Mouse (Mus musculus) T-helper 2 cell (primary cell): ENCODE results near the gene Use1.

Experiments used
- in situ Hi-C: fragments of 300-600 bp; cut with MboI, MseI; formaldehyde crosslinking; loops from one replicate; pipeline ENCODE4 v1.15.1; 2025; ENCODE audit warnings: high pct_unique_total_duplicates

The Use1 gene

DNA sequence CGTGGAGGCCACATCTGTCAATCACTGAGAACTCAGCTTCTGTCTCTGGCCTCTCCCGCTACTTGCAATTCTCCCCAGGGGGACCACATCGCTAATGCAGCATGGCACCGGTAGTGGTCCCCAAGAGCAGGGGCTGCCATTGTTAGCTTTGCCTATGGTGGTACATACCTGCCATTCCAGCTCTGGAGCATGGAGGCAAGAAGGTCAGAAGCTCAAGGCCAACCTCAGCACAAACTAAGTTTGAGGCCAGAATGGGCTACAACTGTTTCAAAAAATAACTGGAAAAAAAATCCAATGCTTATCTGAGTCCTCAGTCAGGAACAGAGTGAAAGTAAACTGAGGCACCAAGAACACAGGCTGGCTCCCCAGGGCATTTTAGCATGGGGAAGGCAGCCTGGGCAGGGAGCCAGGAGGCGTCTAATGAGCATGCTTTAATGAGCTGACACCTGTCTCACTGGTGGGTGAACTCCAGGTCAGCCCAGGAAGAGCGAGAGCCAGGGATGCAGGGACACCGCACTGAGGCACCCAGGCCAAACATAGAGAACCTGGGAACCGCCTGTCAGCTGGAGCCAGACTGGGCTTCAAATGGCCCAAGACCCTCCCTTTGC, 9.9 kb downstream of the Use1 start:
- in situ Hi-C loops: no loop called here

DNA sequence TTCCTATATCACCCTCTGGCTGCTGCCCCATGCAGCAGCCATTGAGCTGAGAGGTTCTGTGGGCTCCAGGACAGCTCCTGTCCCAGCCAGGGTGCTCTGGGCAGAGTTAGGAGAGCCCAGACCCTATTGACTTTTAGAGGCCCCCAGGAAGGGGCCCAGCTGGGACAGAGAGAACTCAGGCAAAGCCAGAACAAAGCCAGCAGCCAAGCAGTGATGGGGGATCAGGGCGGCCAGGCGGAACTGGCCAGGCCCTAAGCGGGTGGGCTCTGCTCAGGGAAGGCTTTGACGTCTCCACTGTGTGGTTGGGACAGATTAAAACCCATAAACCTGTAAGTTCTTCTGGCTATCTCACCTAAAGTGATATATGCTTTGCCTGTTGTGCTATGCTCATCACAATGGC, 12.4 kb downstream of the Use1 start:
- in situ Hi-C loops: no loop called here

GRCm38 (mm10) chr8:71379512-71380075, 12.9 kb downstream of the Use1 start:
- in situ Hi-C loops: no loop called here

DNA sequence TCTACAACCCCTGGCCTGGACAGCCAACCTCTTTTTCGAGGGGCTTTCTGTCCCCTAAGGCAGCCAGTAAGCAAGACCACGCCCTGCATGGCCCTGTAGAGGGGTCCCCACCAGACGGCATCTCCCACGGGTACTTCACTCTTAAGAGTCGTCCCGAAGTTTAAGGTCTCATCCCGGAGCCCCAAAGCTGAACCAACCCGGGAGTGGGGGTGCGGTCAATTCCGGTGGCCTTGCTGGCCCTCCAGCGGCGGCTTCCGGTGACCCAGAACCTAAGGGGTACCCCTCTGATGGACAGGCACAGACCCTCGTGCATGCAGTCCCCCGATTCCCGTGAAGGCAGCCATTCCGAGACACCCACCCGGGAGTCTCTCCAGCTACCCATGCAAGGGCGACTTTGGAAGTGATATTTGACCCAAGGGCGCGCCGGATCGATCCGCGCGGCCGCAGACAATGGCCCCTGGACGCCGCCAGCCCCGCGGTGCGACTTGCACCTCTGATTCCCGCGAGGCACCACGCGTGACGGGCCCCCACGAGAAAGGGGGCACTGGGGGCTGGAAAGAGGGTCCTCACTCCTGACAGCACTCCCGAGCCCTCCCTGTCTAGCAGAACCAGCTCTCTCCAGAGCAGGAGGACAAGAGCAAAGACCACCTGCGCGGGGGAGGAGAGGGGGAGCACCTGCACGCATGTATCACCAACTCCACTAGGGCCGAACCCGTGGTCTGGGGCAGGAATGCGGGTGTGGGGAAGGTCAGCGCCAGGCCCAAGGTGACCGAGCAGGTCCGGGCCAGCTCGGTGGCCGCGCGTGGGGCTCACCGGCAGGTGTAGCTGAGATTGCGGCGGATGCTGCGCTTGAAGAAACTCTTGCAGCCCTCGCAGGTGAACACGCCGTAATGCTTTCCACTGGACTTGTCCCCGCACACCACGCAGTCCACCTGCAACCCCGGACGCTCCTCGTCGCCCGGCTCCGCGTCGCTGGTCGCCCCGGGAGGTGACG, 13.8 kb downstream of the Use1 start:
- in situ Hi-C loops: no loop called here

DNA sequence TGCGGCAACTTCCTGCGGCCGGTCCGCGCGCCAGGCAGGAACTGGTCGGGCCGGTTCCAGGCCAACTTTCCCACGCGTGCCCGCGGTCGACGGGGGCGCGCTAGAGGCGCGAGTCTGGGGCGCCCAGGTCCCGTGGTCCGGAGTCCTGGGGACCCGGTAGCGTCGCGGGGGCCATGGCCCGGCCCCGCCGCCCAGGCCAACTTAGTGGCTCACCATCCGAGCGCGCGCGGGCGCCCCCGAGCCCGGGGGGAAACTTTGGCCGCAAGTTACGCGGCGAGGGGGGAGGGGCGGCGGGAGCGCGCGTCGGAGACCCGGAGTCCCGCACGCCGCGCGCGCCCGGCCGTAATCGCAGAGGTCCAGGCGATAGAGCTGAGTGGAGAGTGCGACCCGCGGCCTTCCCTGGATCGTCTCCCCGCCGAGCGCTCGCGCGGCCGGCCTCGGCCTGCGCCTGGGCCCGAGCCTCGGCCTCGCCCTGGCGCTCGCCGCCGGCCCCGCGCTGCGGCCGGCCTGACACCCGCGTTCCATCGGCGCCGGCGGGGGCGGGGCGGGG, 14.8 kb downstream of the Use1 start, which contains the start of gene Nr2f6:
Nr2f6 (minus strand) TSS at position 540 of the 550 bp plus-strand sequence.
- in situ Hi-C loops: no loop called here

DNA sequence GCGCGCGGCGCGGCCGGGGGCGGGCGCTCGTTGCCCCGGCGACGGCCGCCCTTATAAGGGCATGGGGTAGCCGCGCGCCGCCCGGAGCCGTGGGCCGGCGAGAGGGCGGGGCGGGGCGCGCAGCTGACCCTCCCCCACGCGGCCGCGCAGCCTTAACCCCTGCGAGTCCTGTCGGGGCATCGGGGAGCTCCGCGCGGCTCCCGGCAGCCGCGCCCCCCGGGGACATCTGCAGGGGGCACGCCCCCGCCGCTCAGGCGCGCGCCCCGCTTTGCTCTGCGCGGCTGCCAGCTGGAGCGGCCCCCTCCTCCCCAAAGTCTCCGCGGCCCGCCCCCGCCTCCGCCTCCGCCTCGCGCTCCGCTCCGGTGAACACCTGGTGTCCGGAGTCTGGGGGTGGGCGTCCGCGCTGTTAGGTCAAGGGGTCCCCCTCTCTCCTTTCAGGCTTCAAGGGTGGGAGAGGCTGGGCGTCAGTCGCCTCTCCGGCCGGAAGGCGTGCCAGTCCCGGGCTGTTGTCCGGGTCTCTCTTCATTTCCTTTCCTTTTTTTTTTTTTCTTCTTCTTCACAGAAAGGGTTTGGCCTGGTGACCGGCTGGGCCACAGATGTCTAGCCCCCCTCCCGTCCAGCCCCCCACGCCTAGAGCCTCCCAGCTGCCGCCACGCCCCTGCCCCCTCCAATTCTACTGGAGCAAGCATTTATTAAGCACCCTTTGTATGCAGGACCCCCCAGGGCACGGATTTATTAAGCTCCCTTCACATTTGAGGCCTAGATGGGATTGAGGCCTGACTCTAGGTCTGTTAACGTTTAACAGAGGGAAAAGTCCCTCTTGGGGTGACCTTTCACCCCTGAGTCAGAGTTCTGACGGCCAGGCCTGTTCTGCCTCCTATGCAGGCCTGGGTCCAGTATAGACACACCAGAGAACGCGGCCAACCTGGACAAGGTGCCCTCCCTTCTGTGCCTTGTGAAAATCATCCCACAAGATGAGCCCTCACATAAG, 15.6 kb downstream of the Use1 start:
- in situ Hi-C loops: no loop called here

DNA sequence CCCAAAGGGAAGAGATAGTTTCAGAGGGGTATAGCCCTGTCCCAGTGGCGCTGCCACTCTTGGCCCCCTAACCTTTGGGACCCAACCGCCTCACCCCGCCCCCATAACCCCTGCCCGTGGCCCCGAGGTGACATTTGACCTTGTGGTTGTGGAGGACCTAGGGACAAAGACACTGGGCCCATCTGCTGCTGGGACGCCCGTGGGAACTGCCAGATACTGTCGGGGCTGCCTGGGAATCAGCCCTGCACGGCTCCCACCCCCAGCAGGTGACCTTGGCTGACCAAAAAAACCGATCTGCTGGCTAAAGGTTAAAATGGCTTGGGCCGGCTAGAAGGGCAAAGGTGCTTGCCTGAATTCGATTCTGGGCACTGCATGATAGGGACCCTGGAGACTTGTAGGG, 16.7 kb downstream of the Use1 start:
- in situ Hi-C loops: no loop called here

DNA sequence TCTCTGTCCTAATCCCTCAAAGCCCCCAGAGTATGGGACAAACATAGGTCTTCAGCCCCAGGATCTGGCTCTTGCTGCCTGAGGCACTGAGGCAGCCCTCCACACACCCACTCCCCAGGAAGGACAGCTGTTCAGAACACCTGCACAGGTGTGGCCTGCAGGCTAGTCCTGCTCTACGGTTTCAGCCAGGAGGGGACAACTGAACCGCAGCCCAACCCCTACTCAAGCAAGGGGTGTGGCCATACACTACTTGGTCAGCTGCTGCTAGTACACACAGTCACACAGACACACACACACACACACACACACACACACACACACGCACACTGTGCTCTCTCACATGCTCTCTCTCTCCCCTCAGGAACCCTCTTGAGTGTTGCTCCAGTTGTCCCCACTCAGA, 17.2 kb downstream of the Use1 start:
- in situ Hi-C loops: no loop called here

DNA sequence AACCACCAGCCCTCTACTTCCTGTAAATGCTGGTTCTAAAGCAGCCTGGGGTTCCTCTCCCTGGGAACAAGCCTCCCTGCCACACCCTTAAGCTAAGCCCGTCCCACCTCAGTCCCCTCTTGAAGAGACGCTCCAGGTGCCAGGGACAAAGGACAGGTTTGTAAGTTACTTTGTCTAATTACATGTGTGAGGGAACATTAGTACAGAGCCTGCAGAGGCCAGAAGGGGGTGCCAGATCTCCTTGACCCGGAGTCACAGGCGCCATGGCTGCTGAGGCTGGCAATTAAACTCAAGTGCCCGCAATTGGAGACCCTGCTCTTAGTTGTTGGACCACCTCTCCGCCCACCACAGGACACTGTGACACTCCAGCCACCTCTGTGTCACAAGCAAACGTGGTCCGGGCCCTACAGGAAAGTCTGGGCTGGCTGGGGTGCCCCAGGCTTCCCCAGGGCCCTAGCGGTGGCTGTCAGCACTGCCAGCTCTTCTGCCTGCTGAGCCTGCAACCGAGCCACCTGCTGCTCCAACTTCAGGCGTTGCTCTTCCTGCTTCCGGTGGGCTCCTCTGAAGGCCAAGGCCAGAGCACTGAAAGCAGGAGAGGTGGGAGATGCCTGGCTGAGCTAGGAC, 18.7 kb downstream of the Use1 start:
- in situ Hi-C loops: no loop called here

- in situ Hi-C loops: no loop called here
Measured at GRCm38 (mm10) chr8:71388267-71388666, 21.6 kb downstream of the Use1 start.

DNA sequence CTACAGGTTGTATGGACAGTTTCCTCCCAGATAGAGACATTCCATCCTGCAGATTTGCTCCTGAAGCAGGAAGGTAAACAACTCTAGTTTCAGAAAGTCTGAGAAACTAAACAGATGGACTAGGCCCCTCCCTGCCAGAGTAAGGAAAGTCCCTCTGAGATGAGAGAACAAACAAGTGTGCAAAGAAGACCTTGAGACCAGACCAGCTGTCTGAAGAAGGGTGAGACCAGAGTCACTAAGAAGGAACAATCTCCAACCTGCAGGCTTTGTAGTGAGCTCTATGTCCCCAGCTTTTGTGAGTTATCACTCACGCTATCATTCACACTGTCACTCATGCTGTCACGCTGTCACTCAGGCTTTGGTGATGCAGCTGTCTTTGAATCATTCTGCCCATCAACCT, 25.0 kb downstream of the Use1 start:
- in situ Hi-C loops: no loop called here

- in situ Hi-C loops: no loop called here
Measured at GRCm38 (mm10) chr8:71392391-71392790, 25.7 kb downstream of the Use1 start.

DNA sequence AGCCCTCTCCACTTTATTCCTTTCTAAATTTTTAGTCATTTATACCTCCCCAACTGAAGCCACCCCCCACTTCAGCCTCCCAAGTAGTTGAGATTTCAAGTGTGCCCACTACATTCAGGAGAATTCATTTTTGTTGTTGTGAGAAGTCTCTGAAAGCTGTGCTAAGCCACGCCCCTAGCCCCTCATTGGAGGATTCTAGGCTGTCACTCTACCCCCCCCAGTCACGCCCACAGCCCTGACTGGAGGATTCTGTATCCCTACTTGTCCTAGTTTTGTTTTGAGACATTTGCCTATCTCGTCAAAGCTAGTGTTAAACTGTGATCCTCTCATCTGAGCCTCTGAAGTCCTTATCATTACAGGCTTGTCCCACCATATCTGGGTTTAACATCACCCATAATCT, 26.2 kb downstream of the Use1 start:
- in situ Hi-C loops: no loop called here

DNA sequence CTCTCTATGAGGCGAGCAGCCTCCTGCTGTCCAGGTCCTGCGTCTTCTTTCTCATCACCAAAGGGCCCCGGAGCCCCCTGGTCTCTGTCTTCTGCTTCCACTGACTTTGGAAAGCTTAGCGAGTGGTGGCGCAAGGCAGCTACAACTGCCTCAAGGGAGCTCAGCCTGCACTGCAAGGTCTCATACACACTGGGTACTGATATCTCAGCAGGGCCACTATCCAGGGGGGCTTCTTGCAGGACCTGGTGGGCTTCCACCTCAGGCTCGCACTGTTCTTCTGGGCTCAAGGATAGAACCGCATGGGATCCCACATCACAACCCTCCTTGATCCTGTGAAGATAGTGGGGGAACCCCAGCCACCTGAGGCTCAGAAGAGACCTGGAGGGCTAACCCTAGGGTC, 27.8 kb downstream of the Use1 start:
- in situ Hi-C loops: no loop called here

DNA sequence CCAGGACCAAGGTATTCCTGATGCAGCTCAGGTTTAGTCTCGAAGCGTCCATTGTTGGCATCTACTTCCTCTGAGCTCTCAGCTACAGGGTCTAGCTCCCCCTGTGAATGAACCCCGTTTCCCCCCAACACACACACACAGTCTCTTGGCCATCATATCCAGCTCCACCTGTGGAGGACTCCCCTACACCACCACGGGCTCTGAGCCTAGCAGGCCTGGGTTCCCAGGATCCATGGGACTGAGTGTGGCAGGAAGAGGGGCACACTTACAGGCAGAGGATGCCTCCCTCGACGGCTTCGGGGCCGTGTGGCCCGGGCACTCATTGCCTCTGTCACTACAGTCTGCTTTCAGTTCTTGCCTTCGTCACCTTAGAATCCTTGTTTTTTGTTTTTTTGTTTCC, 28.4 kb downstream of the Use1 start:
- in situ Hi-C loops: no loop called here

- in situ Hi-C loops: no loop called here
Measured at GRCm38 (mm10) chr8:71395629-71396028, 29.0 kb downstream of the Use1 start, which contains the start of gene Ushbp1. TSS of gene Ushbp1 (minus strand) at chr8:71395802.

DNA sequence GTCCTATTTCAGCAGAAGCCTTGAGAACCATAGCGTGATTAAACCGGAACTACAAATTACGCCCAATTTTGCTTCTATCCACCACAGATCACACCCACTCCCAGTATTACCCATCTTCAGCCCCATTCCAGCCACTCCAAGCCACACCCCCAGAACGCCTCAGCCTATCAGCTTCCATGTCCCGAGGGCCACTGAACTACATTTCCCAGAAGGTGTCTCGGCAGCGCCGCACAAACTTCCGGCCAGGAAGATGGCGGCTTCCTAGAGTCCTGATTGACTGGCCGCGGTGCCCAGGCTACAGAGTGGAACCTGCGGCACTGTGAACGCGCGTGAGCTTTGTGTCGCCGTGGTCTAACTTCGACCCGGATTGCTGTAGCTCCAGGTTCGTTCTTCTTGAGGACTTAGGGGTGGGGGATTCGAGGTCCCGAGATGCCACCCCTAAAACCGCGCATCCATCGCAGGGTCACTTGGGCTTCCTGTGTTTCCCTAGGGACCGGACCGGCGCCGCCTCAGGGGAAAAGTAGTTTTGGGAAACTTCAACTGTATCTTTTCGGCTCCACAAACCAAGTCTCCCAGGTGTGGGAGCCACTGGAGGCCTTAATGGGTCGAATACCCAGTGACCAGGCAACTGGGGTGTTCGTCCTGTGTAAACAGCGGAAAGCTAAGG, 30.1 kb downstream of the Use1 start, which contains the start of gene Babam1:
Babam1 (plus strand) TSS at position 223 of the 667 bp plus-strand sequence.
- in situ Hi-C loops: no loop called here

DNA sequence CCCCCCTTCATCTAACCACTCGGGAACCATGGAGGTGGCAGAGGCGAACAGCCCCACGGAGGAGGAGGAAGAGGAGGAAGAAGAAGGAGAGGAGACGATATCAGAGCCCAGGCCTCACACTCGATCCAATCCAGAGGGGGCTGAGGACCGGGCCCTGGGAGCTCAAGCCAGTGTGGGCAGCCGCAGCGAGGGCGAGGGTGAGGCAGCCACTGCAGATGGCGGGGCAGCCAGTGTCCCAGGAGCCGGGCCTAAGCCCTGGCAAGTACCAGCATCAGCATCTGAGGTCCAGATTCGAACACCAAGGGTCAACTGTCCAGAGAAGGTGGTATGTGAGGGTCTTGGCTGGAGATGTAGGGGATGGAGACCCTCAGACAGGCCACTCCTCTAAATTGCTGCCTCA, 31.1 kb downstream of the Use1 start:
- in situ Hi-C loops: no loop called here

DNA sequence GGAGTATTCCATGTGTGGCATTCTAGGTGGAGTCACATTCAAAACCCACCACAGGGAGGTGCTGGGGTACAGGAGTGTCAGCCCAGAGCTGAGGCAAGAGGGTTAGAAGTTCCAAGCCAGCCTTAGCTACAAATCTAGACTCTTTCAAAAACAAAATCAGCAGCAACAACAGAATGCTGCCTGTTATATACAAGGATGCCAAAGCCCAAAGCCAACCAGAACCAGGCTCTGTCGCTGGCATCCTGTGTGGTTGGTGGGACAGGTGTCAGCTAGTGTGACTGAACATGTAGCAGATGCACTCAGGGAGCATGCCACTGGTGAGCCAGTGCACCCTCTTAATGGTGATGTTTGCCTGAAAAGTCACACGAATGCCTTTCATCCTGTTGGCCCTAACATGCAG, 34.2 kb downstream of the Use1 start:
- in situ Hi-C loops: no loop called here

DNA sequence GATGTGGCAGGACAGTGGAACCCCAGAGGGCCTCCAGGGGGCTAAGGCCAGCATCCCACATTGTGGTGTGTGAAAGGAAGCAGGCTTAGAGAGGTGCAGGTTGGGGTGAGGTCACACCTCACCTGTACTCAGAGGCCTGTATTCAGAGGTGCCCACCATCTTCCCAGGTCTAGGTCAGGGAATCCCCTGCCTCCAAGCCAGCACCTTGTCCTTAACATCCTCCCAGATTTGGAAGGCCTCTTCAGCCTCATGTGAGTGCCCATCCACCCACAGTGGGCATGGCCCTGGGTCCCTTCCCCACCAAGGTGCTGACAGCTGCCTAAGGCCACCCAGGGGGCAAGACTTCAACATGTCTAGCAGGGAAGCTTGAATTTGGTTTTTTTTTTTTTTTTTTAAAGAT, 34.8 kb downstream of the Use1 start:
- in situ Hi-C loops: no loop called here
